Mouse (Mus musculus) G1E (cell line): ENCODE measurements around the gene Epb41l5.

Experiments
- CTCF ChIP-seq: IDR thresholded peaks from 2 replicates; pipeline ENCODE4 v1.5.1; 2012; ENCODE audit warnings: low read depth, low read length, inconsistent platforms, mixed read lengths
- GATA1 ChIP-seq: IDR thresholded peaks from 2 replicates; pipeline ENCODE4 v1.6.1; 2012; ENCODE audit warnings: borderline replicate concordance, low read length, inconsistent platforms, mixed read lengths
- TAL1 ChIP-seq: conservative IDR thresholded peaks from 2 replicates; pipeline ENCODE4 v1.6.1; 2012; ENCODE audit warnings: low read depth, low read length, inconsistent platforms, mixed read lengths

- TF ChIP-seq GATA1 (no peak), CTCF (no peak), TAL1 (no peak)
Measured at GRCm38 (mm10) chr1:119523826-119524225, 125.0 kb downstream of the Epb41l5 start.
